Mouse (Mus musculus): ENCODE data around the gene Tubb3.
"Not testable (repeated sequence)": the region's sequence is repeated elsewhere in the genome, so short reads cannot be mapped to it uniquely, and the experiment has no call there.

Gene Tubb3

DNA sequence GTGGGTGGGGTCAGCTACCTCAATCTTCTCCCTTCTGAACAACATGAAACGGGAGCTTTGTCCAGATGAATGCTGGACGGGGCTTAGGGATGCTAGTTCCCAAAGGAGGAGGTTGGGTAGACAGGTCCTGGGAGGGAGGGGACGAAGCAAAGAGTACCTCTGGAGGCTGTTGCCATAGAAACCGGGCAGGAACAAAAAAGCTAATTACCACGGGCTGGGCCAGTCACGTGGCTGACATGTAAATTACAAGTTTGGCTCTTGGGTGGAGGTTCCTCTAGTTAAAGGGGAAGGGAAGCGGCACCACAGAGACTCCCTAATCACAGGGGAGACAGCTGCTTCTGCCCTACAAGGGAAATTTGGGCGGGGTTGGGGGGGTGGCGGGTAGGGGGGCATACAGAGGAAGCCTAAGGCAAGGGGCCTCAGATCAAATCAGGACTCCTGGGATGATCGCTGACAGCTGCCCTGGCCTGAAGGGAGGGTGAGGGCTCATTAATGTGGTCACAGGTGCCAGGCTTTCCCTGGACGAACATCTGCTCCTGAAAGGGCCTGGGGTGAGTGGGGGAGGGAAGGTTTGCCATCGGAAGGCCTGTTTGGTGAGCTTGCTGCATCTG lies 1.4 kb downstream of the Tubb3 start:
- peak; percentile 98 for DNase-seq (ENCODE audit: low read depth, low spot score)

DNA sequence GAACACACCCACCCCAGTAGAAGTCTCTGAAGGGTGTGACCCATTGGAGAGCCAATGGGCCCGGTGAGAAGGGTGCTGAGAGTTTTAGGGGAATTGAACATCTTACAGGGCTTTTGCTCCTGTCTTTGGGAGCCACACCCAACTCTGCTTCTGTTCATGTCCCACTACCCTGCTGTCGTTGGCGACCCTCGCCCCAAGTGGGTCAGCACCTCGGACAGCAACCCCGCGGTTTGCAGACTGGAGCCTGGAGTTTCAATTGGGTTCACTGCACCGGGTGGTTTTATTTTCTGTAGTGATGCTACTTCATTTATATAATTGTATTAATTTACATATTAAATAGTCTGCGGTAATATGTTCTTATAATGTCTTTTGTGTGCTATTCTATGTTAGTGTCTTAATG lies 3.0 kb downstream of the Tubb3 start:
- peak; percentile 57 for DNase-seq (ENCODE audit: low read depth, low spot score)

GRCm38 (mm10) chr8:123414997-123415696 lies 3.9 kb downstream of the Tubb3 start:
- DNase-seq (ENCODE audit: low read depth, low spot score), result peak; percentile 51

DNA sequence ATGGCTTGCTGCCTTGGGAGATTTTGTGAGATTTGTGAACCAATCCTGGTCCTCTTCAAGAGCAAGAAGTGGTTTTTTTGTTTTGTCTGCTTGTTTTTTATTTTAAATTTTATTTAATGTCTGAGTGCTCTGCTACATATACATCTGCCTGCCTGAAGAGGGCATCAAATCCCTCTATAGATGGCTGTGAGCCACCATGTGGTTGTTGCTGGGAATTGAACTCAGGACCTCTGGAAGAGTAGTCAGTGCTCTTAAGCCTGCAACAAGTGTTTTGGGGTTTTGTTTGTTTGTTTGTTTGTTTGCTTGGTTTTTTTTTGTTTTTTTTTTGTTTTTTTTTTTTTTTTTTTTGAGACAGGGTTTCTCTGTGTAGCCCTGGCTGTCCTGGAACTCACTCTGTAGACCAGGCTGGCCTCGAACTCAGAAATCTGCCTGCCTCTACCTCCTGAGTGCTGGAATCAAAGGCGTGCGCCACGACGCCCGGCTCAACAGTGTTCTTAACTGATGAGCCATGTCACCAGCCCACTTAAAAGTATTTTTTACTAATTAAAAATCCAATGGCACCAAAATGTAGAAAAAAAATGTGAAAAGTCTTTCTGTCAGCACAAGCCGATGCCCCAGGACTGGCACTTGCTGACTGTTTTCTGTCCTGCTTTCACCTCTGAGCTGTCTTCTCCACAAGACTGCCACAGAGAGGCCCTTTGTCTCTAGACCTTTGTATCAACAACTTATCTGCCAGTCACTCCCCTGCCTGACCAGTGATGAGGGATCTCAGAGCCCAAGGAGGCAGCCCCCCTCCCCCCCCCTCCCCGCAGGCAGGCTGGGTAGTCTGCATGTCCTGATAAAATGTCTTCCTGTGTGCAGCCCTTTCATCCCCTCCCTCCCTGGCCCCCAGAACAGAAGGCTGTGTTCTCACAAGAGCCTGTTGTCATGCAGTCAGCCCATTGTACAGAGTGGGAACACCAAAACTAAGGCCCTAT lies 5.0 kb downstream of the Tubb3 start:
- peak; percentile 88 for DNase-seq (ENCODE audit: low read depth, low spot score)

GRCm38 (mm10) chr8:123416944-123417555 lies 5.8 kb downstream of the Tubb3 start:
- peak; percentile 6 for DNase-seq (ENCODE audit: low read depth, low spot score)

GRCm38 (mm10) chr8:123419711-123420110 lies 8.5 kb downstream of the Tubb3 start:
- peak; percentile 1 for DNase-seq (ENCODE audit: low read depth, low spot score)

- DNase-seq (ENCODE audit: low read depth, low spot score), result peak; percentile 9
These were observed 9.5 kb downstream of the Tubb3 start for GRCm38 (mm10) chr8:123420525-123421281.

DNA sequence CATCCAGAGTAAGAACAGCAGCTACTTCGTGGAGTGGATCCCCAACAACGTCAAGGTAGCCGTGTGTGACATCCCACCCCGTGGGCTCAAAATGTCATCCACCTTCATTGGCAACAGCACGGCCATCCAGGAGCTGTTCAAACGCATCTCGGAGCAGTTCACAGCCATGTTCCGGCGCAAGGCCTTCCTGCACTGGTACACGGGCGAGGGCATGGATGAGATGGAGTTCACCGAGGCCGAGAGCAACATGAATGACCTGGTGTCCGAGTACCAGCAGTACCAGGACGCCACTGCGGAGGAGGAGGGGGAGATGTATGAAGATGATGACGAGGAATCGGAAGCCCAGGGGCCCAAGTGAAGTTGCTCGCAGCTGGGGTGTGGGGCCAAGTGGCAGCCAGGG lies 10.1 kb downstream of the Tubb3 start:
- DNase-seq (ENCODE audit: low read depth, low spot score), result no peak

- DNase-seq (ENCODE audit: low read depth, low spot score), result peak; percentile 93
These were observed 11.0 kb downstream of the Tubb3 start for GRCm38 (mm10) chr8:123422056-123422780.

DNA sequence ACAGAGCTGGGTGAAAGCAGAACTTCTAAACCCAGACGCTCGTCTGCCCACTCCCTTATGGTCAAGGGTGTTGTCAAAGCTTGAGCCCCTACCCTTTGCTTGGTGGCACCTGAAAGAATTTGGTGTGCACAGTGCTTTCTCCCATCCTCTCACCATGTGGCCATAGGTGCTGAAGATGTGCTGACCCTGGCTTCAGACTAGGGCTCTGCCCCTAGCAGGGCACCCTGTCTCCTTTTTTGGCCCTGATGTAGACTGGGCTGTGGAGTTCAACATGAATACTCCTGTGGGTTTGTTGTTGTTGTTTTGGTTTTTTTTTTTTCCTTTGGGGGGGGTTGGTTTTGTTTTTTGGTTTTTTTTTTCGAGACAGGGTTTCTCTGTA lies 11.5 kb downstream of the Tubb3 start:
- no peak for DNase-seq (ENCODE audit: low read depth, low spot score)

DNA sequence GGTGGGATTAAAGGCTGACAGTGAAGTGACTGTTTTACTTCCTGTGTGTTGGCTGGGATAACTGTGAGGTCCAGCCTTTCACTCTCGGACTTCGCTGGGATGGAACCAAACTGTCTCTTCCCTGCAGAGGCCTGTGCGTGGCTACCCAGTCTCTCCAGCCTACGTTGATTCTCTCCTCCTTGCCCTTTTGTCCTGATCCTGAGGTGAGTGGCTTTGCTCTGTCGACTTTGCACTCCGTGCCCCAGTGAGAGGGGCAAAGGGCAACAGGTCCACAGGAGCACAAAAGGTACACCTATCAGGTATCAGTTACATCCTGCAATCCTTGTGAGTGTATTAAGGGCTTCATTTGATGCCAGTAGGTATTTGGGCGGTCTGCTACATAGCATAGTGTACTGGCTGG lies 12.2 kb downstream of the Tubb3 start, which contains the start of gene Def8:
TSS of gene Def8 (plus strand) at position 87 of the 400 bp plus-strand sequence.
- DNase-seq (ENCODE audit: low read depth, low spot score), result peak; percentile 3

DNA sequence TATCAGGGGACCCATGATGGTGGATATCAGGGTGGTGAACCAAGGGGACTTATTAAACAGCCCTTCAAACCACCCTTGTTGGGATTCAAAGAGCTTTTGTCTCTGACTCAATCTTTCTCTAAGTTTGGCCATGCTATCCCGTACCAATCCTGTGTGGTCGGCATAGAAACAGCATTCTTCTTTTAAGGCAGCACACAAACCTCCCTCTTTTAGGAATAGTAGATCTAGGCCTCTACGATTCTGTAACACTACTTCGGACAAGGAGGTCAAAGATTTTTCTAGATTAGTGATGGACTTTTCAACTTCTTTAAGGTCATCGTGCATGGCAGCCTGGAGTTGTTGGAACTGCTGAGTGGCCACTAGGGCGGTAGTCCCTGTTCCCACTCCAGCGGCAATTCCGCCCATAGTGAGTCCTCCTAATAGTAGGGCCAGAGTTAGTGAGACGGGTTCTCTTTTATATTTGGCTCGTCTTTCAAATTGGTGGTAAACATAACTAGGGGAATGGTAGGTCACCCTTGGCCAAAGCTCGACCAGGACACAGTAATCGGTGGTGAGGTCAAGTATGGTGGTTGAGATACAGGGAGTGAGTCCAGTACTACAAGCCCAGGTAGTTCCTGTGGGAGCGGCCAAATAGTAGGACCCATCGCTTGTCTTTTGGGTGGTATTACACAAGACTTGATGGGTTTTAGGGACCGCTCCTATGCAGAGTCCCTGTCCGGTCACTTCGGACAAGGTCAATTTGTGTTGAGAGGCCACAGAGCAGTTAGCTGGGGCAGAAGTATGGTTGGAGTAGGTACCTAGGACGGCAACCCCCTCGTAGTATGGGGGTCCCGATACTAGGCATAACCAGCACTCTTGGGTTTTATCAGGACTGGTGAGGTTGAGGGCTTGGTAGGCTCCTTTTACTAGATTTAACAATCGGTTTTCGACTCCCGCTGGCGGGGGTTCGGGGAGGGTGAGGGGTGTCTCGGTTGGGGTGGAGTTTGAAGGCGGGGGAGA lies 15.6 kb downstream of the Tubb3 start:
- no peak for DNase-seq (ENCODE audit: low read depth, low spot score)

- DNase-seq (ENCODE audit: low read depth, low spot score), result no peak
These were observed 16.5 kb downstream of the Tubb3 start for GRCm38 (mm10) chr8:123427639-123428275.

- no peak for DNase-seq (ENCODE audit: low read depth, low spot score)
These were observed 17.2 kb downstream of the Tubb3 start for GRCm38 (mm10) chr8:123428343-123428893.

DNA sequence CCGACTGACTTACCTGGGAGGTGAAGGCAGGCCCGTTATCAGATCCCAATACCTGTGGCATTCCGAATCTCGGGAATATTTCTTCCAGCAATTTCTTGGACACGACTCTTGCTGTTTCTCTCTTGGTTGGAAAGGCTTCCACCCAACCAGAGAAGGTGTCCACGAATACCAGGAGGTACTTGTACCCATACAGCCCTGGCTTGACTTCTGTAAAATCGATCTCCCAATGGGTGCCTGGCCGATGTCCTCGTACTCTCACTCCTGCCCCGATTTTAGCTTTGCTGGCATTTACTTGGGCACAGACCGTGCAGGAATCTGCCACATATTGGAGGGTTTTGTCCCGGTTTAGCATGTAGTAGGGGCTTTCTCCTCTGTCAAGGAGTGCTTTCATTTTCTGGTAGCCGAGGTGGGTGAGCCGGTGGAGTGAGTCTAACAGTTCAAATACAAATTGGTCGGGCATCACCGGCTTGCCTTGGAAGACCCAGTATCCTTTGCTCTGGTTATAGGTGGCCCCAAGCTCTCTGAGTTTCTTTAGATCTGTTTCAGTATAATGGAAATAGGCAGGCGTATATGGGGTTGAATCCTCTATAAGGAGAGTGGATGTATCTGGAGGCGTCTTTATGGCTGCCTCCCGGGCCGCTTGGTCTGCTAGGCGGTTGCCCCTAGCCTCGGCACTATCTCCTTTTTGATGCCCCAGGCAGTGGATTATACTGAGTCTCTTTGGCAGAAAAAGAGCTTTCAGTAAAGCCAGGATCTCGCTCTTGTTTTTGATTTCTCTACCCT lies 17.9 kb downstream of the Tubb3 start:
- DNase-seq (ENCODE audit: low read depth, low spot score), result no peak

- DNase-seq (ENCODE audit: low read depth, low spot score), result not testable (repeated sequence)
These were observed 18.4 kb downstream of the Tubb3 start for GRCm38 (mm10) chr8:123429722-123430013.

DNA sequence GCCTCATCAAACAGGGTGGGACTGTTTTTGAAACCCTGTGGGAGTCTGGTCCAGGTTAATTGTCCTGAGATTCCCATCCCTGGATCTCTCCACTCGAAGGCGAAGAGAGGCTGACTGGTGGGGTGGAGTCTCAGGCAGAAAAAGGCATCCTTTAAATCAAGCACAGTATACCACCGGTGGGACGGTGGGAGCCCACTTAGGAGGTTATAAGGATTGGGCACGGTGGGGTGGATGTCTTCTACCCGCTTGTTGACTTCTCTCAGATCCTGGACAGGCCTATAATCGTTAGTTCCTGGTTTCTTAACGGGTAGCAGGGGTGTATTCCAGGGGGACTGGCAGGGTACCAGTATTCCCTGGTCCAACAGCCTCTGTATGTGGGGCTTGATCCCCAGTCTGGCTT lies 19.7 kb downstream of the Tubb3 start:
- not testable (repeated sequence) for DNase-seq (ENCODE audit: low read depth, low spot score)

Data from ES-CJ7 (cell line).